Mouse (Mus musculus) midbrain, embryonic 16.5 days (tissue): ENCODE data around the gene Ric8a. TPM values are rescaled to one million over a fixed set of nuclear protein-coding genes. Genes with fewer than 3 reads are reported as not detected.
A peak's percentile ranks its signal among the peaks of the same experiment; 100 is the strongest.

ENCODE experiments used
- ATAC-seq: fragments of 200-750 bp; cut with Nextera tagmentation; 2 replicates; pipeline ENCODE4 v1.8.0; 2017; ENCODE audit warnings: moderate TSS enrichment
- H3K27ac ChIP-seq: fragments of 300-500 bp; sonication (generic); 2 replicates; pipeline ENCODE4 v1.5.1; 2014; ENCODE audit warnings: mild to moderate bottlenecking, low read length, mixed read lengths
- H3K27me3 ChIP-seq: fragments of 300-500 bp; sonication (generic); 2 replicates; pipeline ENCODE4 v1.6.1; 2014; ENCODE audit warnings: low read depth, low read length, mixed read lengths; ENCODE audit not compliant: control insufficient read depth, insufficient read depth
- H3K36me3 ChIP-seq: fragments of 300-500 bp; sonication (generic); 2 replicates; pipeline ENCODE4 v1.6.1; 2014; ENCODE audit warnings: mild to moderate bottlenecking, low read length, moderate library complexity, mixed read lengths; ENCODE audit not compliant: control insufficient read depth, insufficient read depth
- H3K4me1 ChIP-seq: fragments of 300-500 bp; sonication (generic); 2 replicates; pipeline ENCODE4 v1.6.1; 2014; ENCODE audit warnings: mild to moderate bottlenecking, low read length, mixed read lengths; ENCODE audit not compliant: control insufficient read depth, insufficient read depth
- H3K4me2 ChIP-seq: fragments of 300-500 bp; sonication (generic); 2 replicates; pipeline ENCODE4 v1.6.1; 2014; ENCODE audit warnings: mild to moderate bottlenecking, low read length, mixed read lengths
- H3K4me3 ChIP-seq: fragments of 300-500 bp; sonication (generic); 2 replicates; pipeline ENCODE4 v1.5.1; 2014; ENCODE audit warnings: low read depth, mild to moderate bottlenecking, low read length, moderate library complexity, mixed read lengths
- H3K9ac ChIP-seq: fragments of 300-500 bp; sonication (generic); 2 replicates; pipeline ENCODE4 v1.6.1; 2014; ENCODE audit warnings: low read depth, low read length, mixed read lengths
- H3K9me3 ChIP-seq: fragments of 300-500 bp; sonication (generic); replicated peaks from 2 replicates; pipeline ENCODE4 v1.6.1; 2014; ENCODE audit warnings: mild to moderate bottlenecking, low read length, mixed read lengths; ENCODE audit not compliant: control insufficient read depth, poor library complexity, severe bottlenecking
- WGBS: fragments of 180-500 bp; shearing (Covaris S2); extraction: QIAGEN DNeasy Blood & Tissue Kit; methylation state at CpG from one replicate; pipeline ENCODE4 v1.1.7; 2014; 5-methylcytosine and 5-hydroxymethylcytosine counted together
- polyA plus RNA-seq: library from polyadenylated mRNA; unstranded; fragments of >200 nt; fragmentation: Nextera tagmentation; extraction: Ambion mirVana; gene quantifications from 2 replicates; pipeline ENCODE4 v1.2.1, GENCODE M21; 2015

Gene Ric8a
- polyA plus RNA-seq, 1 experiment from 2014 or later: 107 TPM

GRCm38 (mm10) chr7:140828171-140828881, 28.4 kb upstream of the Ric8a start:
- Histone ChIP-seq H3K9me3 (no peaks in the 10 kb centered on the region), H3K36me3 (no peaks in the 10 kb centered on the region), H3K4me1 (no peaks in the 10 kb centered on the region), H3K4me3 (no peak overlapping the region), H3K27me3 (no peaks in the 10 kb centered on the region), H3K9ac (no peak overlapping the region), H3K27ac (no peak overlapping the region), H3K4me2 (no peak overlapping the region)
- peak; percentile 73; the same call in 1 of the 2 replicates for ATAC-seq
- 42% methylated on average over 8 of the region's 8 CpGs for WGBS

GRCm38 (mm10) chr7:140831447-140831846, 25.3 kb upstream of the Ric8a start:
- Histone ChIP-seq H3K36me3 (no peaks in the 10 kb centered on the region), H3K27ac (no peak overlapping the region), H3K9ac (no peak overlapping the region), H3K4me2 (no peak overlapping the region), H3K9me3 (no peaks in the 10 kb centered on the region), H3K4me1 (no peaks in the 10 kb centered on the region), H3K4me3 (no peak overlapping the region), H3K27me3 (no peaks in the 10 kb centered on the region)
- ATAC-seq: no peak
- WGBS: 73% methylated on average over 6 of the region's 6 CpGs

GRCm38 (mm10) chr7:140833341-140833740, 23.4 kb upstream of the Ric8a start:
- Histone ChIP-seq H3K9ac (no peak overlapping the region), H3K4me3 (no peak overlapping the region), H3K27me3 (no peaks in the 10 kb centered on the region), H3K36me3 (no peaks in the 10 kb centered on the region), H3K9me3 (no peaks in the 10 kb centered on the region), H3K4me2 (no peak overlapping the region), H3K27ac (no peak overlapping the region), H3K4me1 (no peaks in the 10 kb centered on the region)
- 83% methylated on average over 4 of the region's 4 CpGs for WGBS
- no peak for ATAC-seq

GRCm38 (mm10) chr7:140834968-140835757, 21.6 kb upstream of the Ric8a start, which contains the start of gene Urah:
Gene Urah (plus strand): TSS chr7:140835018.
- H3K4me2 ChIP-seq: no peak within 1 kb of the TSS
- no peaks in the 10 kb centered on the region for H3K36me3 ChIP-seq
- H3K27ac ChIP-seq: no peak within 1 kb of the TSS
- no peaks in the 10 kb centered on the region for H3K27me3 ChIP-seq
- no peak for ATAC-seq
- no peak within 1 kb of the TSS for H3K9ac ChIP-seq
- no peak within 1 kb of the TSS for H3K4me3 ChIP-seq
- WGBS: 48% methylated on average over 20 of the region's 20 CpGs
- H3K4me1 ChIP-seq: no peaks in the 10 kb centered on the region
- H3K9me3 ChIP-seq: no peaks in the 10 kb centered on the region

GRCm38 (mm10) chr7:140835758-140836087, 21.0 kb upstream of the Ric8a start:
- H3K27ac ChIP-seq: no peak overlapping the region
- H3K27me3 ChIP-seq: peaks cover 1% of the 10 kb centered on the region; the same call in 1 of the 2 replicates
- H3K9ac ChIP-seq: no peak overlapping the region
- H3K4me1 ChIP-seq: no peaks in the 10 kb centered on the region
- 89% methylated on average over 2 of the region's 2 CpGs for WGBS
- H3K4me2 ChIP-seq: no peak overlapping the region
- H3K36me3 ChIP-seq: no peaks in the 10 kb centered on the region
- ATAC-seq: no peak
- H3K9me3 ChIP-seq: no peaks in the 10 kb centered on the region
- no peak overlapping the region for H3K4me3 ChIP-seq

GRCm38 (mm10) chr7:140836243-140837115, 20.3 kb upstream of the Ric8a start:
- Histone ChIP-seq H3K4me3 (no peak overlapping the region), H3K4me1 (no peaks in the 10 kb centered on the region), H3K9ac (no peak overlapping the region), H3K27me3 (peaks cover 4% of the 10 kb centered on the region), H3K9me3 (no peaks in the 10 kb centered on the region), H3K27ac (no peak overlapping the region), H3K36me3 (no peaks in the 10 kb centered on the region), H3K4me2 (no peak overlapping the region)
- WGBS: 83% methylated on average over 9 of the region's 9 CpGs
- ATAC-seq: no peak

GRCm38 (mm10) chr7:140839556-140839955, 17.2 kb upstream of the Ric8a start:
- WGBS: 63% methylated on average over 5 of the region's 5 CpGs
- ATAC-seq: no peak

GRCm38 (mm10) chr7:140840750-140841735, 15.7 kb upstream of the Ric8a start:
- 43% methylated on average over 19 of the region's 19 CpGs for WGBS
- Histone ChIP-seq H3K4me1 (no peaks in the 10 kb centered on the region), H3K27ac (no peak overlapping the region), H3K27me3 (peaks cover 4% of the 10 kb centered on the region), H3K36me3 (no peaks in the 10 kb centered on the region), H3K9ac (no peak overlapping the region), H3K4me3 (no peak overlapping the region), H3K4me2 (no peak overlapping the region), H3K9me3 (no peaks in the 10 kb centered on the region)
- no peak for ATAC-seq

More at GRCm38 (mm10) chr7:140839556-140839955, 17.2 kb upstream of the Ric8a start:
- Histone ChIP-seq H3K27me3 (peaks cover 4% of the 10 kb centered on the region), H3K36me3 (no peaks in the 10 kb centered on the region), H3K4me3 (no peak overlapping the region), H3K4me2 (no peak overlapping the region), H3K4me1 (no peaks in the 10 kb centered on the region), H3K9ac (no peak overlapping the region), H3K27ac (no peak overlapping the region), H3K9me3 (no peaks in the 10 kb centered on the region)
